Mouse (Mus musculus) thymus, adult 2 months (tissue): Measurements from ENCODE around the gene Add3. TPM values are rescaled to one million over a fixed set of nuclear protein-coding genes. Genes with fewer than 3 reads are reported as not detected.
A peak's percentile ranks its signal among the peaks of the same experiment; 100 is the strongest.

ENCODE experiments used
- DNase-seq: peaks from one replicate; pipeline ENCODE4 v3.0.0; 2021
- H3K27ac ChIP-seq: fragments of 200-500 bp; 2 replicates; pipeline ENCODE4 v1.5.1; 2012; ENCODE audit warnings: low read length, control low read depth; ENCODE audit not compliant: control insufficient read depth, insufficient read depth
- H3K27me3 ChIP-seq: fragments of 200-500 bp; 2 replicates; pipeline ENCODE4 v1.6.1; 2012; ENCODE audit warnings: mild to moderate bottlenecking, low read length, moderate library complexity, mixed read lengths; ENCODE audit not compliant: control insufficient read depth, insufficient read depth
- H3K36me3 ChIP-seq: fragments of 200-500 bp; 2 replicates; pipeline ENCODE4 v1.6.1; 2012; ENCODE audit warnings: mild to moderate bottlenecking, low read length, moderate library complexity; ENCODE audit not compliant: control insufficient read depth, insufficient read depth
- H3K4me1 ChIP-seq: fragments of 200-500 bp; replicated peaks from 2 replicates; pipeline ENCODE4 v1.6.1; 2012; ENCODE audit warnings: low read length; ENCODE audit not compliant: control insufficient read depth, insufficient read depth
- H3K4me3 ChIP-seq: fragments of 200-500 bp; 2 replicates; pipeline ENCODE4 v1.5.1; 2012; ENCODE audit warnings: mild to moderate bottlenecking, low read length, control low read depth, moderate library complexity; ENCODE audit not compliant: control insufficient read depth, insufficient read depth
- CTCF ChIP-seq: fragments of 200-500 bp; IDR thresholded peaks from 2 replicates; pipeline ENCODE4 v1.5.1; 2012; ENCODE audit warnings: mild to moderate bottlenecking, control low read depth, low read length, moderate library complexity, borderline replicate concordance; ENCODE audit not compliant: control insufficient read depth, poor library complexity, insufficient read depth; ENCODE audit errors: extremely low read depth
- POLR2A ChIP-seq: fragments of 200-500 bp; IDR thresholded peaks from 2 replicates; pipeline ENCODE4 v1.6.1; 2012; ENCODE audit warnings: mild to moderate bottlenecking, low read length, control low read depth, moderate library complexity; ENCODE audit not compliant: control insufficient read depth, poor library complexity, insufficient read depth; ENCODE audit errors: extremely low read depth
- WGBS: fragments of 180-500 bp; shearing (Covaris S2); methylation state at CpG from one replicate; pipeline ENCODE4 v1.1.7; 2018; 5-methylcytosine and 5-hydroxymethylcytosine counted together
- polyA plus RNA-seq: library from polyadenylated mRNA; depleted of rRNA; stranded (reverse); fragments of >200 nt; gene quantifications from 2 replicates; pipeline ENCODE4 v1.2.3, GENCODE M21; 2012

Add3 gene
- polyA plus RNA-seq, 1 experiment, result 23.1 TPM

GRCm38 (mm10) chr19:53180168-53180803, 40.0 kb downstream of the Add3 start:
- Histone ChIP-seq H3K27me3 (no peaks in the 10 kb centered on the region), H3K4me3 (no peak overlapping the region), H3K4me1 (peaks cover 15% of the 10 kb centered on the region), H3K27ac (no peak overlapping the region), H3K36me3 (no peaks in the 10 kb centered on the region)
- 79% methylated on average over 12 of the region's 12 CpGs for WGBS
- no peak for DNase-seq
- TF ChIP-seq POLR2A (no peak), CTCF (no peak)

- DNase-seq, result no peak
- H3K4me1 ChIP-seq, result peaks cover 19% of the 10 kb centered on the region
These were observed 41.0 kb downstream of the Add3 start for GRCm38 (mm10) chr19:53181003-53181861.

GRCm38 (mm10) chr19:53183620-53184019, 43.4 kb downstream of the Add3 start:
- no peak for TF ChIP-seq POLR2A
- TF ChIP-seq CTCF, result no peak
- DNase-seq, result no peak
- Histone ChIP-seq H3K4me3 (no peak overlapping the region), H3K27me3 (no peaks in the 10 kb centered on the region), H3K36me3 (no peaks in the 10 kb centered on the region), H3K4me1 (peaks cover 29% of the 10 kb centered on the region), H3K27ac (peak overlapping the region; percentile 33; the same call in 1 of the 2 replicates)
- WGBS, result 75% methylated on average over 9 of the region's 9 CpGs

More at GRCm38 (mm10) chr19:53181003-53181861, 41.0 kb downstream of the Add3 start:
- Histone ChIP-seq H3K4me3 (no peak overlapping the region), H3K27me3 (no peaks in the 10 kb centered on the region), H3K36me3 (no peaks in the 10 kb centered on the region), H3K27ac (no peak overlapping the region)
- TF ChIP-seq CTCF (no peak), POLR2A (no peak)
- WGBS, result 92% methylated on average over 19 of the region's 19 CpGs

GRCm38 (mm10) chr19:53184216-53184615, 44.0 kb downstream of the Add3 start:
- DNase-seq, result peak; percentile 44
- Histone ChIP-seq H3K27me3 (no peaks in the 10 kb centered on the region), H3K27ac (peak overlapping the region; percentile 87), H3K36me3 (no peaks in the 10 kb centered on the region), H3K4me1 (peaks cover 32% of the 10 kb centered on the region), H3K4me3 (no peak overlapping the region)
- WGBS, result 16% methylated on average over 10 of the region's 10 CpGs
- TF ChIP-seq CTCF (no peak), POLR2A (no peak)

- TF ChIP-seq CTCF, result no peak
- TF ChIP-seq POLR2A, result no peak
- H3K27me3 ChIP-seq, result no peaks in the 10 kb centered on the region
- H3K27ac ChIP-seq, result peak overlapping the region; percentile 87
- H3K4me1 ChIP-seq, result peaks cover 35% of the 10 kb centered on the region
- no peak for DNase-seq
- H3K36me3 ChIP-seq, result no peaks in the 10 kb centered on the region
- no peak overlapping the region for H3K4me3 ChIP-seq
- WGBS, result 57% methylated on average over 5 of the region's 5 CpGs
These were observed 44.7 kb downstream of the Add3 start for GRCm38 (mm10) chr19:53184911-53185310.

GRCm38 (mm10) chr19:53185486-53186134, 45.4 kb downstream of the Add3 start:
- no peaks in the 10 kb centered on the region for H3K27me3 ChIP-seq
- peaks cover 33% of the 10 kb centered on the region for H3K4me1 ChIP-seq
- no peak for TF ChIP-seq CTCF
- no peak for TF ChIP-seq POLR2A
- peak overlapping the region; percentile 3 for H3K27ac ChIP-seq
- WGBS, result 3% methylated on average over 8 of the region's 8 CpGs
- no peaks in the 10 kb centered on the region for H3K36me3 ChIP-seq
- H3K4me3 ChIP-seq, result no peak overlapping the region
- peak; percentile 68 for DNase-seq
